Mouse (Mus musculus) erythroblast, embryonic 14.5 days (primary cell): ENCODE measurements around the gene C3. TPM values are rescaled to one million over a fixed set of nuclear protein-coding genes. Genes with fewer than 3 reads are reported as not detected.

ENCODE experiments used
- H3K27me3 ChIP-seq: 2 replicates; pipeline ENCODE4 v1.6.1; 2012; ENCODE audit warnings: inconsistent platforms; ENCODE audit not compliant: control insufficient read depth
- H3K36me3 ChIP-seq: 2 replicates; pipeline ENCODE4 v1.6.1; 2012; ENCODE audit warnings: mild to moderate bottlenecking, inconsistent platforms; ENCODE audit not compliant: control insufficient read depth
- H3K4me1 ChIP-seq: 2 replicates; pipeline ENCODE4 v1.6.1; 2012; ENCODE audit warnings: inconsistent platforms; ENCODE audit not compliant: control insufficient read depth
- H3K4me3 ChIP-seq: replicated peaks from 2 replicates; pipeline ENCODE3; 2012; ENCODE audit warnings: moderate library complexity, mild to moderate bottlenecking, inconsistent platforms
- H3K9me3 ChIP-seq: 2 replicates; pipeline ENCODE4 v1.6.1; 2012; ENCODE audit warnings: low read length, inconsistent platforms, mixed read lengths; ENCODE audit not compliant: control insufficient read depth
- GATA1 ChIP-seq: IDR thresholded peaks from 2 replicates; pipeline ENCODE4 v1.6.1; 2012; ENCODE audit warnings: low read length, inconsistent platforms, mixed read lengths
- TAL1 ChIP-seq: IDR thresholded peaks from 3 replicates; pipeline ENCODE4 v1.6.1; 2012; ENCODE audit warnings: low read length, inconsistent platforms, mixed read lengths
- polyA plus RNA-seq: library from polyadenylated mRNA; stranded (reverse); fragments of >175 nt; gene quantifications from 2 replicates; pipeline ENCODE4 v1.2.3, GENCODE M21; 2012

C3 gene
- polyA plus RNA-seq, result 0.11 and 0.12 TPM in 2 replicates

GRCm38 (mm10) chr17:57228014-57228413 lies at the start of gene C3:
TSS of gene C3 (minus strand) at chr17:57228136.
- Histone ChIP-seq H3K4me3 (peak within 1 kb of the TSS; percentile 42), H3K36me3 (peaks cover 5% of the 10 kb centered on the region; the same call in 1 of the 2 replicates), H3K4me1 (no peaks in the 10 kb centered on the region; the same call in 1 of the 2 replicates), H3K27me3 (no peaks in the 10 kb centered on the region), H3K9me3 (no peaks in the 10 kb centered on the region)
- TF ChIP-seq GATA1 (no peak), TAL1 (no peak)

GRCm38 (mm10) chr17:57276634-57277121 lies 48.7 kb upstream of the C3 start:
- H3K9me3 ChIP-seq, result no peaks in the 10 kb centered on the region
- no peaks in the 10 kb centered on the region for H3K36me3 ChIP-seq
- peaks cover 63% of the 10 kb centered on the region for H3K27me3 ChIP-seq
- TF ChIP-seq TAL1, result no peak
- no peak for TF ChIP-seq GATA1
- peak overlapping the region; percentile 59 for H3K4me3 ChIP-seq
- peaks cover 26% of the 10 kb centered on the region for H3K4me1 ChIP-seq

- no peaks in the 10 kb centered on the region for H3K9me3 ChIP-seq
- peaks cover 26% of the 10 kb centered on the region for H3K4me1 ChIP-seq
Measured at GRCm38 (mm10) chr17:57275997-57276351, 48.0 kb upstream of the C3 start.

GRCm38 (mm10) chr17:57275111-57275996 lies 47.4 kb upstream of the C3 start:
- H3K27me3 ChIP-seq, result peaks cover 63% of the 10 kb centered on the region
- TF ChIP-seq TAL1 (no peak), GATA1 (no peak)

More at GRCm38 (mm10) chr17:57275997-57276351, 48.0 kb upstream of the C3 start:
- H3K27me3 ChIP-seq, result peaks cover 63% of the 10 kb centered on the region
- no peak for TF ChIP-seq GATA1
- H3K36me3 ChIP-seq, result no peaks in the 10 kb centered on the region
- H3K4me3 ChIP-seq, result peak overlapping the region; percentile 59

GRCm38 (mm10) chr17:57274686-57275085 lies 46.8 kb upstream of the C3 start:
- Histone ChIP-seq H3K9me3 (no peaks in the 10 kb centered on the region), H3K4me1 (peaks cover 26% of the 10 kb centered on the region), H3K4me3 (peak overlapping the region; percentile 59), H3K36me3 (no peaks in the 10 kb centered on the region), H3K27me3 (peaks cover 59% of the 10 kb centered on the region)
- no peak for TF ChIP-seq TAL1
- no peak for TF ChIP-seq GATA1

More at GRCm38 (mm10) chr17:57275111-57275996, 47.4 kb upstream of the C3 start:
- Histone ChIP-seq H3K4me3 (peak overlapping the region; percentile 59), H3K4me1 (peaks cover 26% of the 10 kb centered on the region), H3K36me3 (no peaks in the 10 kb centered on the region), H3K9me3 (no peaks in the 10 kb centered on the region)

- TF ChIP-seq TAL1, result no peak
- no peak for TF ChIP-seq GATA1
- Histone ChIP-seq H3K9me3 (no peaks in the 10 kb centered on the region), H3K4me1 (peaks cover 23% of the 10 kb centered on the region), H3K4me3 (no peak overlapping the region), H3K36me3 (no peaks in the 10 kb centered on the region), H3K27me3 (peaks cover 52% of the 10 kb centered on the region)
Measured at GRCm38 (mm10) chr17:57273846-57274245, 45.9 kb upstream of the C3 start.

GRCm38 (mm10) chr17:57271301-57271700 lies 43.4 kb upstream of the C3 start:
- no peaks in the 10 kb centered on the region for H3K9me3 ChIP-seq
- peaks cover 37% of the 10 kb centered on the region for H3K27me3 ChIP-seq
- H3K4me3 ChIP-seq, result no peak overlapping the region
- H3K36me3 ChIP-seq, result no peaks in the 10 kb centered on the region
- peaks cover 14% of the 10 kb centered on the region for H3K4me1 ChIP-seq
- no peak for TF ChIP-seq TAL1
- TF ChIP-seq GATA1, result no peak

- peaks cover 3% of the 10 kb centered on the region; the same call in 1 of the 2 replicates for H3K27me3 ChIP-seq
- peaks cover 3% of the 10 kb centered on the region; the same call in 1 of the 2 replicates for H3K36me3 ChIP-seq
- TF ChIP-seq GATA1, result no peak
- no peak for TF ChIP-seq TAL1
- peaks cover 16% of the 10 kb centered on the region for H3K4me1 ChIP-seq
- H3K9me3 ChIP-seq, result no peaks in the 10 kb centered on the region
- no peak overlapping the region for H3K4me3 ChIP-seq
Measured at GRCm38 (mm10) chr17:57267556-57268126, 39.7 kb upstream of the C3 start.
